Mouse (Mus musculus): Measurements from ENCODE around the gene Xpo6. TPM values are rescaled to one million over a fixed set of nuclear protein-coding genes. Genes with fewer than 3 reads are reported as not detected.

Xpo6 gene
- polyA plus RNA-seq, 1 experiment from 2014 or later: 44.5 TPM

DNA sequence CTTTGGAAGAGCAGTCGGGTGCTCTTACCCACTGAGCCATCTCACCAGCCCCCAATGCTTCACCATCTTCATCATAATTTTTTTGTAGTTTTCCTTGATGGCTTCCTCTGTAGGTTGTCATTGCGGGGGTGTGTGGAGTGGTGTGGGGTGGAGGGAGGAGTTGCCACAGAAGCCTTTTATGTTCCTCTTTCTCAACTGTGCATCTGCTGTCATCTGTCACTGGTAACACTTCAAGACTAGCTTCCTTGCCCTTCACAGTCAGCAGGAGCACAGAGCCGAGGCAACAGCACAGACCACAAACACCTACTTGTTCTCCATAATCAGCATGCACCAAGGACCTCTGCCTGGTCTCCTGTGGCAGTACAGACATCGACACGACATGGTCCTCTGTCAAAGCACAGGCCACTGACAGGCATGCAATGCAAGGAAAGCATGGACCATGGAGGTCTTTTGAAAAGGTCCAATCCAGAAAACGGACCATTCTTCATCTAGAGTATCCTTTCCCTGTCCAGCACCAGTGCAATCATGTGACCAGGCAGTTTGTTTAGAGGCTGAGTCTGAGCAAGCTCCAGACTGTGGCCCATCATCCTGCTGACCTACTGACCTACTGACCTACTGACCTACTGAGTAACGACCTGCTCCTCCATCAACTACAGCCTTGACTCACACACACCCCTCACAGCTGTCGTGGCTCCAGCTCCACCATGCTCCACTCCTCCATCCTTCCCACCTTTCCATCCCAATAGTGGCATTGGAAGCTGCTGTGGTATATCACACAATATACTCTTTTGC is 30.3 kb upstream of the Xpo6 start:
- Histone ChIP-seq H3K4me3 (no peak overlapping the region), H3K27ac (no peak overlapping the region), H3K9me3 (no peaks in the 10 kb centered on the region), H3K36me3 (no peaks in the 10 kb centered on the region), H3K27me3 (no peaks in the 10 kb centered on the region), H3K4me2 (no peak overlapping the region), H3K9ac (no peak overlapping the region), H3K4me1 (no peaks in the 10 kb centered on the region)
- no peak for ATAC-seq (ENCODE audit: borderline replicate concordance, extremely low read depth, low FRiP score, low TSS enrichment)
- 47% methylated on average over 8 of the region's 8 CpGs for WGBS

DNA sequence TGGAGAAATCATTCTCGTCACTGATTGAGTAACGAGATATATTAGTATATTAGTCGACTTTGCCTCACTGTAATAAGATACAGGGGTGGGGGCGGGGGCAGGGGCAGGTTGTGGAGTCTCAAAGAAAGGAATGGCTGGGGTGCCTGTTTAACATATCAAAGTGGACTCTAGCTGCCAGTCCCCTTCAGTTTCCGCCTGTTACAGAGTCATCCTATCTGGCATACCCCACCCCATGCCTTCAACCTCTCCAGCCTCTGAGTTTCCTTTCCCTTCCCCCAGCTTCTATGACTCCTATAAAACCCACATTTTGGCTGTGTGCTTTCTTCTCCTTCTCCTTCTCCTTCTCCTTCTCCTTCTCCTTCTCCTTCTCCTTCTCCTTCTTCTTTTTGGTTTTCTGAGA is 25.8 kb upstream of the Xpo6 start:
- WGBS: 29% methylated on average over 5 of the region's 5 CpGs
- Histone ChIP-seq H3K9me3 (no peaks in the 10 kb centered on the region), H3K9ac (no peak overlapping the region), H3K27ac (no peak overlapping the region), H3K4me1 (no peaks in the 10 kb centered on the region), H3K4me2 (no peak overlapping the region), H3K4me3 (no peak overlapping the region), H3K36me3 (no peaks in the 10 kb centered on the region), H3K27me3 (no peaks in the 10 kb centered on the region)
- no peak for ATAC-seq (ENCODE audit: borderline replicate concordance, extremely low read depth, low FRiP score, low TSS enrichment)

DNA sequence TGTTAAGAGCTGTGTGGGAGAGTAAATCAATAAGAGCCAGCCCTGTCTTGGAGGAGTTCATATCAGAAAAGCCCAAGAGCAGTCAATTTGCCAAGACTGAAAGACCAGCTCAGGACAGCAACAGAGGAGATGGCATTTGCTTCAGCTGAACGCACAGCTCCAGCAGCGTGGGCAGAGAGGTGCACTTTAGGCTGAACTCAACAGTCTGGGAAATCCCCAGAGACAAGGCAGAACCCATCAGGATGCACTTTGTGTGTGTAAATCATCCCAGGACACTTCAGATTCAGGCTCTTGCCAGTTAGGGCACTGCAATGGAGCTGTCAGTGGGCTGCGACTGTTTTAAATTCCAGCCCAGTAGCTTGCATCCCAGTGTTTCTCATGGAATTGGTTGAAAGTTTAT is 22.5 kb upstream of the Xpo6 start:
- Histone ChIP-seq H3K36me3 (no peaks in the 10 kb centered on the region), H3K27ac (no peak overlapping the region), H3K4me2 (no peak overlapping the region), H3K9ac (no peak overlapping the region), H3K4me3 (no peak overlapping the region), H3K4me1 (no peaks in the 10 kb centered on the region), H3K9me3 (no peaks in the 10 kb centered on the region), H3K27me3 (no peaks in the 10 kb centered on the region)
- no peak for ATAC-seq (ENCODE audit: borderline replicate concordance, extremely low read depth, low FRiP score, low TSS enrichment)
- WGBS: 56% methylated on average over 3 of the region's 3 CpGs

DNA sequence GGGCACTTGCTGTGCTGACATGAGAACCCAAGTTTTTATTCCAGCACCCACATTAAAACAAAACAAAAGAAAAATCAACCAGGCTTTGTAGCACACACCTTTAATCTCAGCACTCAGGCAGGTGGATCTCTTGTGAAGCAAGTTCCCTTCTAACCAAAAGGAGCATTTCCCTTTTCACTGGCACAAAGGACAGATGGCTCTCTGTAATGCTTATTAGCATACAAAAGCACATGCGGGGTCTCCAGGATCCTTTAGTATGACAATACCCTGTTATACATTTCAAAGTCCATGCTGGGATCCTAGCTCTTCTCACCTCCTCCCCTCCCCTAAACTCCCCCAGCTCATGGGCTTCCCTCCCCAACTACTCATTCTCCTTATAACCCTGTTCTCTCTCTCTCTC is 20.3 kb upstream of the Xpo6 start:
- 33% methylated on average over 1 of the region's 1 CpGs for WGBS
- no peaks in the 10 kb centered on the region for H3K36me3 ChIP-seq

DNA sequence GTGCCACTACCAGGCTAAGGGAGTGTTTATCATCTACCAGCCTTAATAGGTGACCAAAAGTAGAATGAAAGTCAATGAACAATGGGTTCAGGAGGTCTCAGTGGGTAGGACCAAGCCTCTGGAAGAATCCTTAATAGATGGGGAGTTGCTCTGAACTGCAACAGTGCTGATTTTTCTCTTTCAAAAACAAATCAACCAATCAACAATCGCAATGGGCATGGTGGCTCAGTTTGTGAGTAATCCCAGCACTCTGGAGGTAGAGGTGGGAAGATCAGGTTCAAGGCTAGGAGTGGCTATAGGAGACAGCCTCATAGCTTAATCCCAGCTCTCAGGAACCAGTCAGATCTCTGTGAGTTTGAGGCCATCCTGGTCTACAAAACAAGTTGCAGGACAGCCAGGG is 18.0 kb upstream of the Xpo6 start:
- Histone ChIP-seq H3K36me3 (no peaks in the 10 kb centered on the region), H3K9me3 (no peaks in the 10 kb centered on the region), H3K4me2 (no peak overlapping the region), H3K9ac (no peak overlapping the region), H3K27ac (no peak overlapping the region), H3K27me3 (no peaks in the 10 kb centered on the region), H3K4me3 (no peak overlapping the region), H3K4me1 (no peaks in the 10 kb centered on the region)
- 71% methylated on average over 1 of the region's 1 CpGs for WGBS
- no peak for ATAC-seq (ENCODE audit: borderline replicate concordance, extremely low read depth, low FRiP score, low TSS enrichment)

More for the DNA sequence above, 20.3 kb upstream of the Xpo6 start:
- H3K4me2 ChIP-seq: no peak overlapping the region
- H3K9ac ChIP-seq: no peak overlapping the region
- ATAC-seq (ENCODE audit: borderline replicate concordance, extremely low read depth, low FRiP score, low TSS enrichment): no peak
- no peak overlapping the region for H3K4me3 ChIP-seq
- no peaks in the 10 kb centered on the region for H3K4me1 ChIP-seq
- no peaks in the 10 kb centered on the region for H3K9me3 ChIP-seq
- H3K27ac ChIP-seq: no peak overlapping the region
- no peaks in the 10 kb centered on the region for H3K27me3 ChIP-seq

DNA sequence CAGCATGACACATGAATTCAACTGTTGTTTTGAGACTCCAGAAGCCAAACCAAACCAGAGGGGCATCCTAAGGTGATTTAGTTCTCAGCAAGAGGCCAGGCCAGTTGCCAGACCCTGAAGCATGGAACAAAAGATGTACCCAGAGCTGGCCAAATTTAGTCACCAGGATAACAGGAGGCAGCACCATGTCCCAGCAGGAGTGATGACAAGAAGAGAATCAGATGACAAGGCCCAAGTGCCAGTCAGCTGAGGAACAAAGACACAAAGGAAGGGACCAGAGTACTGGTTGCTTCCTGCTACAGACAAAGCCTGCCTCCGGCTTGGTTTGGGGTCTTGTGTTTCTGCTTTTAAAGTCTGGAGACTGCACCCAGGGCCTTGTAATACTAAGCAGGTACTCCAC is 16.6 kb upstream of the Xpo6 start:
- no peak overlapping the region for H3K4me2 ChIP-seq
- no peaks in the 10 kb centered on the region for H3K27me3 ChIP-seq
- H3K4me3 ChIP-seq: no peak overlapping the region
- no peak overlapping the region for H3K27ac ChIP-seq
- no peaks in the 10 kb centered on the region for H3K4me1 ChIP-seq
- no peak for ATAC-seq (ENCODE audit: borderline replicate concordance, extremely low read depth, low FRiP score, low TSS enrichment)
- H3K9ac ChIP-seq: no peak overlapping the region
- H3K36me3 ChIP-seq: no peaks in the 10 kb centered on the region
- H3K9me3 ChIP-seq: no peaks in the 10 kb centered on the region
- WGBS: 29% methylated on average over 1 of the region's 1 CpGs

DNA sequence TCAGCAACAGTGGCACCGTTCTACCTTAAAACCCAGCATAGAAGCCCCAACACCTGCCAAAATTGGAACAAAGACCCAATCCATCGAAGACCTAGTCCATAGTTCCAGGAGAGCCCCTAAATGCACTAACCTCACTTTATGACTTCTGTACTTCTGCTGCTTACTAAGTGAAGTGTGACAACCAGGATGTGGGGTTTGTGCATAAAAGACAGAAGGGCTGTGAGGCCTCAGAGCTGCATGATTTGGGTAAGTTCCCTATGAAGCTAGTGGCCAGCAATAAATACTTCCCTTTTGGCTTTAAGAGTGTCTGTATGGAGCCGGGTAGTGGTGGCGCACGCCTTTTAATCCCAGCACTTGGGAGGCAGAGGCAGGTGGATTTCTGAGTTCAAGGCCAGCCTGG is 10.6 kb upstream of the Xpo6 start:
- ATAC-seq (ENCODE audit: borderline replicate concordance, extremely low read depth, low FRiP score, low TSS enrichment): no peak
- Histone ChIP-seq H3K9me3 (no peaks in the 10 kb centered on the region), H3K27me3 (no peaks in the 10 kb centered on the region), H3K4me1 (no peaks in the 10 kb centered on the region), H3K9ac (no peak overlapping the region), H3K27ac (no peak overlapping the region), H3K4me3 (no peak overlapping the region), H3K4me2 (no peak overlapping the region), H3K36me3 (no peaks in the 10 kb centered on the region)
- WGBS: 77% methylated on average over 5 of the region's 5 CpGs

DNA sequence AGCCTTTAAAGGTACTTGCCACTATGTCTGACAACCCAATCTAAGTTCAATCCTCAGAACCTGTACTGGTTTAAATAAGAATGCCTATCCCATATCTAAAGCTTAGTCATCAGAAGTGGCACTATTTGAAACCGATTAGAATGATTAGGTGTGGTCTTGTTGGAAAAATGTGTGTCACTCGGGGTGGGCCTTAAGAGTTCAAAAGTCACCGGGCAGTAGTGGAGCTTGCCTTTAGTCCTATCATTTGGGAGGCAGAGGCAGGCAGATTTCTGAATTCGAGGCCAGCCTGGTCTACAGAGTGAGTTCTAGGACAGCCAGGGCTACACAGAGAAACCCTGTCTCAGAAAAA is 670 bp upstream of the Xpo6 start:
- H3K4me1 ChIP-seq: peaks cover 13% of the 10 kb centered on the region
- peak overlapping the region; percentile 91 for H3K4me3 ChIP-seq
- ATAC-seq (ENCODE audit: borderline replicate concordance, extremely low read depth, low FRiP score, low TSS enrichment): no peak
- no peaks in the 10 kb centered on the region for H3K9me3 ChIP-seq
- H3K9ac ChIP-seq: no peak overlapping the region
- H3K27me3 ChIP-seq: no peaks in the 10 kb centered on the region
- WGBS: 89% methylated on average over 4 of the region's 4 CpGs
- peak overlapping the region; percentile 84 for H3K4me2 ChIP-seq
- H3K27ac ChIP-seq: no peak overlapping the region
- no peaks in the 10 kb centered on the region for H3K36me3 ChIP-seq

DNA sequence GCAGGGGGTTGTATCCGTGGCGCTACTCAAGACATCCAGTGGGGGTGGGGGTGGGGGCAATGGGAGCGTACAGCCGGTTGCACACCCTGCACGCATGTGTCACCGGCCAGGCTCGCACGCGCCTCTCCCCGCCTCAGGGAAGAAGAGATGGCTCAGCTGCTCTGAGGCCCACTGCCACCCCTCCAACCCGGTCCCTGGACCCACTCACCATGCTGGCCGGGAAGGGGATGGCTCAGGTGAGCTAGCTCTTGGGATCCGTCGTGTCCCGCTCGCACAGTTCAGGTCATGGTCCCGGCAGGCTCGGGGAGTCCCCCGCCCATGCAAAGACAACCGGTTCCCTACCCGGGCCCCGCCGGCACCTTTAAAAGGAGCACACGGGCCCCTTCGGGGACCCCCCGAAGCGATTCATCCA is 604 bp downstream of the Xpo6 start:
- Histone ChIP-seq H3K36me3 (no peaks in the 10 kb centered on the region), H3K9ac (peak overlapping the region; percentile 97), H3K27me3 (no peaks in the 10 kb centered on the region), H3K27ac (peak overlapping the region; percentile 81), H3K4me2 (peak overlapping the region; percentile 84), H3K4me3 (peak overlapping the region; percentile 91), H3K9me3 (no peaks in the 10 kb centered on the region), H3K4me1 (peaks cover 13% of the 10 kb centered on the region)
- WGBS: 0% methylated on average over 27 of the region's 27 CpGs
- peak; percentile 69 for ATAC-seq (ENCODE audit: borderline replicate concordance, extremely low read depth, low FRiP score, low TSS enrichment)

DNA sequence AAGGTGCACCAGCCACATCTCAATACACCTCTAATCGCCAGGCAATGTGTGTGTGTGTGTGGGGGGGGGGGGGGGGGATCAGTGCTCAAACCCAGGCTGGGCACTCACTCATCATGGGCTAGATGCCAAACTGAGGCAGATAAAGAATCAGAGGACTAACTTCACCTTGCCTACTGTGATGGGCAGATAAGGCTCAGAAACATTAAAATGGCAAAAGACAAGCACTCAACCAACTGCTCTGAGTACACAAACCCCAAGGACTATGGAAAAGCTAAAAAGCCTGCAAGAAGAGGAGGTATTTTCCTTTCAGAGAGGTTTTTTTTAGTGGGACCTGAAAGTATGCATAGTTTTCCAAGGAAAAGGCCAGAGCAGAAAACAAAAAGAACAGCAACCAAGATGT is 1.4 kb downstream of the Xpo6 start:
- no peak for ATAC-seq (ENCODE audit: borderline replicate concordance, extremely low read depth, low FRiP score, low TSS enrichment)
- Histone ChIP-seq H3K36me3 (no peaks in the 10 kb centered on the region), H3K4me2 (peak overlapping the region; percentile 84), H3K27me3 (no peaks in the 10 kb centered on the region), H3K9me3 (no peaks in the 10 kb centered on the region), H3K4me3 (peak overlapping the region; percentile 91), H3K9ac (peak overlapping the region; percentile 97), H3K4me1 (peaks cover 13% of the 10 kb centered on the region), H3K27ac (0 out of 2 replicates have a peak overlapping the region, but pooled peaks have one; percentile 81)
- 29% methylated on average over 1 of the region's 1 CpGs for whole genome bisulfite sequencing

DNA sequence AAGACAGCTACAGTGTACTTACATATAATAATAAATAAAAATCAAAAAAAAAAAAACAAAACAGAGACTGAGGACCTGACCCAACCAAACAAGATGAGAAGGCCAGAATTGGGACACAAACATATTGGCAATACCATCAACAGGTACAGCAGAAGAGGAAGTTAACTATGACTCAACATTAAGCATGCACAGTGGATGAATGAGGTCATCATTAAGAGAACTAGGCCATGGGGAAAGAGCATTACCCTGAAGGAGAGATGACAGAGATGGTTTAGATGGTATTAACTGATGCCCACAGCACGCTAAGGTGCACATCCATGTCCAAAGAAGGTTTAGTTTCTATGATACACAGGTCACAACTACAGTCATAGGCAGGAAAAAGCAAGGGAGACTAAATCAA is 6.1 kb downstream of the Xpo6 start:
- H3K4me1 ChIP-seq: peaks cover 10% of the 10 kb centered on the region
- H3K27me3 ChIP-seq: no peaks in the 10 kb centered on the region
- no peak overlapping the region for H3K4me3 ChIP-seq
- WGBS: 86% methylated on average over 1 of the region's 1 CpGs
- ATAC-seq (ENCODE audit: borderline replicate concordance, extremely low read depth, low FRiP score, low TSS enrichment): no peak
- H3K9ac ChIP-seq: no peak overlapping the region
- H3K27ac ChIP-seq: no peak overlapping the region
- H3K4me2 ChIP-seq: no peak overlapping the region
- no peaks in the 10 kb centered on the region for H3K9me3 ChIP-seq
- peaks cover 4% of the 10 kb centered on the region; the same call in 1 of the 2 replicates for H3K36me3 ChIP-seq

DNA sequence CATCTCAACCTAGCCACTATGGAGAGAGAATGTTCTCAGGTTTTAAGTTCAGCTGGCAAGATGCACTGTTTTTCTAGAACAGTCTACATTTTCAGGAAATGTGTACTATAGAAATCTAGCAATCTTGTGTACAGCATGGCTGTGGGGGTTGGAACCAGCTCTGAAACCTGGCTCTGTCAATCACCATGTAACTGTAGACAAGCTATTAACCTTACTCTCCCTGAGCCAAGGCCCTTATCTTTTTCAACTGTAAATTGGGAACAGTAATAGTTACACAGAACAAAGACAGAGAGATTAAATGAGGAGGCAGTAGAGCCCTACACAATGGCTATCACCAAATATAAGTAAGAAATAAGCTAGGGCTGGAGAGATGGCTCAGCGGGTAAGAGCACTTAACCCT is 8.8 kb downstream of the Xpo6 start:
- Histone ChIP-seq H3K4me3 (no peak overlapping the region), H3K27ac (no peak overlapping the region), H3K9ac (no peak overlapping the region), H3K4me2 (no peak overlapping the region), H3K36me3 (peaks cover 4% of the 10 kb centered on the region; the same call in 1 of the 2 replicates), H3K9me3 (no peaks in the 10 kb centered on the region), H3K27me3 (no peaks in the 10 kb centered on the region), H3K4me1 (no peaks in the 10 kb centered on the region)
- WGBS: 86% methylated on average over 1 of the region's 1 CpGs
- ATAC-seq (ENCODE audit: borderline replicate concordance, extremely low read depth, low FRiP score, low TSS enrichment): no peak
